Mouse (Mus musculus) heart, postnatal 0 days (tissue): ENCODE measurements around the gene Clybl. TPM values are rescaled to one million over a fixed set of nuclear protein-coding genes. Genes with fewer than 3 reads are reported as not detected.

Experiments used
- ATAC-seq: fragments of 200-750 bp; cut with Nextera tagmentation; 2 replicates; pipeline ENCODE4 v1.8.0; 2017; ENCODE audit warnings: low read depth, moderate number of reproducible peaks, moderate library complexity; ENCODE audit not compliant: insufficient read depth
- DNase-seq: peaks from one replicate; pipeline ENCODE4 v3.0.0-alpha.2; 2016; ENCODE audit warnings: low spot score
- H3K27ac ChIP-seq: fragments of 300-500 bp; sonication (generic); 2 replicates; pipeline ENCODE4 v1.5.1; 2014; ENCODE audit warnings: low read depth, mild to moderate bottlenecking
- H3K27me3 ChIP-seq: fragments of 300-500 bp; sonication (generic); 2 replicates; pipeline ENCODE4 v1.6.1; 2014; ENCODE audit warnings: low read length, mixed read lengths; ENCODE audit not compliant: control insufficient read depth, insufficient read depth
- H3K36me3 ChIP-seq: fragments of 300-500 bp; sonication (generic); replicated peaks from 2 replicates; pipeline ENCODE4 v1.6.1; 2014; ENCODE audit warnings: low read length, mixed read lengths; ENCODE audit not compliant: control insufficient read depth, insufficient read depth
- H3K4me1 ChIP-seq: fragments of 300-500 bp; sonication (generic); 2 replicates; pipeline ENCODE4 v1.6.1; 2014; ENCODE audit warnings: antibody characterized with exemption; ENCODE audit not compliant: control insufficient read depth, insufficient read depth
- H3K4me2 ChIP-seq: fragments of 300-500 bp; sonication (generic); 2 replicates; pipeline ENCODE4 v1.6.1; 2014; ENCODE audit warnings: low read depth, mild to moderate bottlenecking, low read length, moderate library complexity
- H3K4me3 ChIP-seq: fragments of 300-500 bp; sonication (generic); 2 replicates; pipeline ENCODE4 v1.5.1; 2014; ENCODE audit warnings: low read depth, low read length
- H3K9ac ChIP-seq: fragments of 300-500 bp; sonication (generic); replicated peaks from 2 replicates; pipeline ENCODE4 v1.6.1; 2014; ENCODE audit warnings: low read depth, low read length, mixed read lengths
- H3K9me3 ChIP-seq: fragments of 300-500 bp; sonication (generic); replicated peaks from 2 replicates; pipeline ENCODE4 v1.6.1; 2016; ENCODE audit warnings: low read length; ENCODE audit not compliant: control insufficient read depth
- CTCF ChIP-seq: IDR thresholded peaks from 2 replicates; pipeline ENCODE4 v1.5.1; 2016; ENCODE audit warnings: antibody characterized with exemption, control low read depth, low read depth
- EP300 ChIP-seq: IDR thresholded peaks from 2 replicates; pipeline ENCODE4 v1.6.1; 2016; ENCODE audit warnings: antibody characterized with exemption, low read depth
- WGBS: fragments of 180-500 bp; shearing (Covaris S2); extraction: QIAGEN DNeasy Blood & Tissue Kit; methylation state at CpG from one replicate; pipeline ENCODE4 v1.1.7; 2014; 5-methylcytosine and 5-hydroxymethylcytosine counted together
- polyA plus RNA-seq: library from polyadenylated mRNA; unstranded; fragments of >200 nt; fragmentation: Nextera tagmentation; extraction: Ambion mirVana; gene quantifications from 2 replicates; pipeline ENCODE4 v1.2.1, GENCODE M21; 2015
- total RNA-seq: library from RNA; depleted of rRNA; stranded (reverse); fragments of >200 nt; gene quantifications from 2 replicates; pipeline ENCODE4 v1.2.3, GENCODE M21; 2014; ENCODE audit warnings: low replicate concordance

Gene Clybl
- total and polyA plus RNA-seq, 2 experiments from 2014 or later = 74.6 to 111 TPM

GRCm38 (mm10) chr14:122424441-122424840 lies 242.9 kb downstream of the Clybl start:
- WGBS = 92% methylated on average over 3 of the region's 3 CpGs
- ATAC-seq (no peak), DNase-seq (no peak)
- Histone ChIP-seq H3K4me3 (no peak overlapping the region), H3K9ac (no peak overlapping the region), H3K4me1 (no peaks in the 10 kb centered on the region), H3K9me3 (no peaks in the 10 kb centered on the region), H3K4me2 (no peak overlapping the region), H3K36me3 (no peaks in the 10 kb centered on the region), H3K27ac (no peak overlapping the region), H3K27me3 (no peaks in the 10 kb centered on the region)
- no peak for TF ChIP-seq CTCF
- no peak for TF ChIP-seq EP300

GRCm38 (mm10) chr14:122426529-122427203 lies 245.2 kb downstream of the Clybl start:
- H3K27ac ChIP-seq = no peak overlapping the region
- DNase-seq (no peak), ATAC-seq (no peak)
- no peaks in the 10 kb centered on the region for H3K4me1 ChIP-seq
- H3K4me2 ChIP-seq = no peak overlapping the region
- no peak overlapping the region for H3K9ac ChIP-seq
- WGBS = 59% methylated on average over 10 of the region's 10 CpGs
- H3K36me3 ChIP-seq = no peaks in the 10 kb centered on the region
- no peak overlapping the region for H3K4me3 ChIP-seq
- no peaks in the 10 kb centered on the region for H3K27me3 ChIP-seq
- H3K9me3 ChIP-seq = no peaks in the 10 kb centered on the region
- TF ChIP-seq EP300 = no peak
- no peak for TF ChIP-seq CTCF

- no peak for ATAC-seq
- H3K27ac ChIP-seq = no peak overlapping the region
- H3K36me3 ChIP-seq = no peaks in the 10 kb centered on the region
- no peak overlapping the region for H3K4me2 ChIP-seq
- H3K9me3 ChIP-seq = no peaks in the 10 kb centered on the region
- TF ChIP-seq EP300 (no peak), CTCF (no peak)
- WGBS = 77% methylated on average over 8 of the region's 8 CpGs
- no peaks in the 10 kb centered on the region for H3K27me3 ChIP-seq
- H3K4me1 ChIP-seq = no peaks in the 10 kb centered on the region
- no peak overlapping the region for H3K9ac ChIP-seq
- no peak for DNase-seq
- H3K4me3 ChIP-seq = no peak overlapping the region
Observed at GRCm38 (mm10) chr14:122427204-122427560, 245.7 kb downstream of the Clybl start.

GRCm38 (mm10) chr14:122427654-122428053 lies 246.2 kb downstream of the Clybl start:
- ATAC-seq (no peak), DNase-seq (no peak)
- no peaks in the 10 kb centered on the region for H3K9me3 ChIP-seq
- no peak overlapping the region for H3K27ac ChIP-seq
- H3K4me3 ChIP-seq = no peak overlapping the region
- H3K9ac ChIP-seq = no peak overlapping the region
- TF ChIP-seq EP300 (no peak), CTCF (no peak)
- no peaks in the 10 kb centered on the region for H3K36me3 ChIP-seq
- H3K4me1 ChIP-seq = no peaks in the 10 kb centered on the region
- WGBS = 79% methylated on average over 3 of the region's 3 CpGs
- no peaks in the 10 kb centered on the region for H3K27me3 ChIP-seq
- H3K4me2 ChIP-seq = no peak overlapping the region

GRCm38 (mm10) chr14:122432558-122432957 lies 251.1 kb downstream of the Clybl start:
- TF ChIP-seq CTCF (no peak), EP300 (no peak)
- Histone ChIP-seq H3K27me3 (no peaks in the 10 kb centered on the region), H3K9me3 (no peaks in the 10 kb centered on the region), H3K27ac (no peak overlapping the region), H3K4me3 (no peak overlapping the region), H3K9ac (no peak overlapping the region), H3K4me2 (no peak overlapping the region), H3K36me3 (no peaks in the 10 kb centered on the region), H3K4me1 (no peaks in the 10 kb centered on the region)
- DNase-seq (no peak), ATAC-seq (no peak)
- 65% methylated on average over 3 of the region's 3 CpGs for WGBS

GRCm38 (mm10) chr14:122434039-122434438 lies 252.5 kb downstream of the Clybl start:
- WGBS = 91% methylated on average over 10 of the region's 10 CpGs
- Histone ChIP-seq H3K4me2 (no peak overlapping the region), H3K27me3 (no peaks in the 10 kb centered on the region), H3K9me3 (no peaks in the 10 kb centered on the region), H3K36me3 (no peaks in the 10 kb centered on the region), H3K27ac (no peak overlapping the region), H3K4me3 (no peak overlapping the region), H3K9ac (no peak overlapping the region), H3K4me1 (no peaks in the 10 kb centered on the region)
- TF ChIP-seq CTCF (no peak), EP300 (no peak)
- no peak for DNase-seq
- ATAC-seq = no peak
